Mouse (Mus musculus): ENCODE results near the gene Palld. TPM values are rescaled to one million over a fixed set of nuclear protein-coding genes. Genes with fewer than 3 reads are reported as not detected.
A peak's percentile ranks its signal among the peaks of the same experiment; 100 is the strongest.

Gene Palld
- polyA plus RNA-seq, 1 experiment, result 26.5 TPM

- no peak for DNase-seq (ENCODE audit: low read depth, low spot score)
- 22% methylated on average over 6 of the region's 6 CpGs for WGBS
Measured at GRCm38 (mm10) chr8:61651955-61652354, 250.5 kb downstream of the Palld start.

GRCm38 (mm10) chr8:61646195-61646835 is 256.2 kb downstream of the Palld start:
- no peak for DNase-seq (ENCODE audit: low read depth, low spot score)
- 76% methylated on average over 8 of the region's 8 CpGs for WGBS

GRCm38 (mm10) chr8:61645642-61646041 is 256.8 kb downstream of the Palld start:
- WGBS, result 72% methylated on average over 6 of the region's 6 CpGs

GRCm38 (mm10) chr8:61643215-61643614 is 259.3 kb downstream of the Palld start:
- no peak for DNase-seq (ENCODE audit: low read depth, low spot score)
- 54% methylated on average over 3 of the region's 3 CpGs for WGBS

More at GRCm38 (mm10) chr8:61645642-61646041, 256.8 kb downstream of the Palld start:
- no peak for DNase-seq (ENCODE audit: low read depth, low spot score)

DNA sequence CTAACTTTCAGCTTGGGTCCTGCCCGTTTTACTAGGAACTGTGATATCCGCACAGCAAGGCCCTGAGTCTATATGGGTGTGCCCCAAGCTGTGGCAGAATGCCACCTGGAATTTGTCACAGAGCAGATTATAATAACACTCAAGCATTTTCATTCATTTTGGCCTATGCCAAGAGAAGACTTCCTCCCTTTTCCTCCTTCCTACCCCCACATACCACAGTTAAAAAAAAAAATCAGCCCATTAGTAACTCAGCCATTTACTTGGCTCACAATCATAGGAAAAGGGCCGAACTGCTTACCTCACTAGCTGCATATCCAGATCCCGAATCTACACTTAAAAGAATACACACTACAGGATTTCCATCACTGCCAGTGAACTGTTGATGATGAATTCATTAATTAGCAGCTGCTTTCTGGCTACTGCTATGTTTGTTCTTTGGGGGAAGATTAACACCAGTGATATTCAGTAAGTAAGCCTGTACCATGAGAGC is 260.1 kb downstream of the Palld start:
- DNase-seq (ENCODE audit: low read depth, low spot score), result peak; percentile 63

DNA sequence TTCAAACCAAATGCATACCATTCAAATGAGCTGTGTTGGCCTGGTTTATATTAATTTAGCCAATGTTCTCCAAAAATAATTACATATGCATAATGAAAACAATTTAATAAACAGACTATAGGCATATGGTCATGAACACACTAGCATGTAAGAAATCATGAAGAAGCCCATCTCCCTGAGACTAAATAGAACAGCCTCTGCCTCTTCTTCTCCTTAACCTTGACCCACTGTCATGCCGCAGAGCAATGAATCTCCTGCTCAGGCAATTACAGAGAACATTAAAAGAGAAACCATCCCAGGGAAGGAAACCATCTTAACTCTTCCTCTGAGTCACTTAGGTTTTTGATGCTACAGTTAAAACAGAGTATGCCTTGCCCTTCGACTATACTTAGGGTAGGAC is 262.9 kb downstream of the Palld start:
- no peak for DNase-seq (ENCODE audit: low read depth, low spot score)
- 84% methylated on average over 2 of the region's 2 CpGs for whole genome bisulfite sequencing

More for the DNA sequence above, 260.1 kb downstream of the Palld start:
- WGBS, result 17% methylated on average over 4 of the region's 4 CpGs

DNA sequence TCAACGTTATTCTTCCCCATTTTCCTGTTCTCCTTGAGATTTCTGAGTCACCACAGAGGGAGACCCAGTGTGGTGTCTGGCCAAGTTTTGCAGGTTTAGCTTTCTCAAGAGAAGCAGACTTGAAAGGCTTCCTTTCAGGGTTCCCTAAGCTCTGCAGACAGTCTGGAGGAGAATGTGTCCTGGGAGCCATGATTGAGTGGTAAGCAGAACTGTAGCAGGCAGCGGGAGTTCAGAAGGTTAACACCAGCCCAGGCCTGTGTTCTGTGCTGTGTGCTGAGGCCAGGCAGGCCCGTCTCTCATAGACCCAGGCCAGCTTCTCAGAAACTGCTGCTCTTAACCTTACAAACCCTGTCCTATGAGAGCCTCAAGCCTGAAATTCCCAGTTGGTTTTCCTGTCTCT is 263.5 kb downstream of the Palld start:
- no peak for DNase-seq (ENCODE audit: low read depth, low spot score)
- 75% methylated on average over 3 of the region's 3 CpGs for WGBS

DNA sequence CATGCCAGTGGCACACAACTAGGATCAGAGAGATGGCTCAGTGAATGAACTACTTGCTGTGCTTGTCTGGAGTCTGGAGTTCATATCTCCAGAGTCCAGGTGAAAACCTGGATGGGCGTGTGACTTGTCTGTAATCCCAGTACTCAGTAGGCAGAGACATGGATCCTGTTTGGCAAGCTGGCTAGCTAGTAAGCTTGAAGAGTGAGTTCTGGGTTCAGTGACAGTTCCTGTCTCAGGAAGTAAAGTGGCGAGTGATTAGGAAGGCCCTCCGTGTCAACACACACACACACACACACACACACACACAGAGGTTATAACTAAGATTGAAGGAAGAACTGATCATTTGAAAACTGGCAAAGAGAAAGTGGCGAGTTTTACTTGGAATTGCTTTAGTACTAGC is 264.8 kb downstream of the Palld start:
- no peak for DNase-seq (ENCODE audit: low read depth, low spot score)
- WGBS, result 59% methylated on average over 4 of the region's 4 CpGs

DNA sequence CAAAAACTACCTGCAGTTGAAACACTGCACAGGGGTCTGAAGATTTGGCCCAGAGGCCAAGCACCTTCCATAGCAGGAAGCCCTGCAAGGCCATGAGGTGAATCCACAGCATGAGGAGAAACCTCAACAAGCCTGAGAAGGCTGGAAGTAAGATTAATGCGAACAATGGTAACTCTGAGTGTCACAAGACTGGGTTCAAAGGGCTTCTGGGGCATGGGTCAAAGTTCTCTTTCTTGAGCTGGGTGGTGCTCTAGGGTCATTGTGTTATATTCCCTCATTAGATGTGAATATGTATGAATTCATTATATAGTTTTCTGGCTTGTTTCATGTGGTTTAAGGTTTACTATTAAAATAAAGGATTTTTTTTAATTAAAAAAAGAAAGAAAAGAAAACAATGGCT is 267.7 kb downstream of the Palld start:
- no peak for DNase-seq (ENCODE audit: low read depth, low spot score)
- 44% methylated on average over 1 of the region's 1 CpGs for WGBS

- 56% methylated on average over 2 of the region's 2 CpGs for WGBS
- no peak for DNase-seq (ENCODE audit: low read depth, low spot score)
Measured at GRCm38 (mm10) chr8:61632331-61632730, 270.2 kb downstream of the Palld start.

- WGBS, result 97% methylated on average over 1 of the region's 1 CpGs
- DNase-seq (ENCODE audit: low read depth, low spot score), result no peak
Measured at GRCm38 (mm10) chr8:61629631-61629968, 272.9 kb downstream of the Palld start.

DNA sequence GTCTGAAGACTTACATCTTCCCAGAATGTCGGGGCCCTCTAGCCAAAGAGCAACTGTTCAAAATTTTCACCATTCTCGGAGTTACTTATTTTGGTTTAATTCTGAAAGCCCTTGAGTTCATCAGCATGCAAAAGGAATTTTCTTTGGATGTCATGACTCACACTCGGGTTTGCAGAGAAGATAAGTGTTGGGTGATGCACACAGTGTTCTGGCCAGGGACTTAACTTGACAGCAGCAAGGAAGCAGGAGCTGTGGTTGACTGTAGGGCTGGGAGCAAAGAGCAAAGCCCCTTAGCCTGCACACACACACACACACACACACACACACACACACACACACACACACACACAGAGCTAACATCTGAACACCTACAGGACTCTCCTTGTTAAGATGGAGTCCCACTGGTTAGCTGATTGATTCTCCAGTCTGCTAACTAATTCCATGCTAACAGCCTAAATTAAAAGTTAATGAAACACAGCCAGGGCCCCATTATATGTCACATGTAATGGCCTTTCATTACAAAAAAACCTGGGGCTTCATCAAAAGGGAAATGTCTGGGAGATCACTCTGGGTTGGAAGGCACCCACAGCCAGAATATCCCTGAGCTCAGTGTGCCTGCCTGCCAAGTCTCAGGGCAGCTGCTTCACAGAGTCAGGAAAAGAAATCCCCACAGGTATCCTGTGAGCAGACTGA is 273.4 kb downstream of the Palld start:
- WGBS, result 79% methylated on average over 3 of the region's 3 CpGs
- DNase-seq (ENCODE audit: low read depth, low spot score), result no peak

- 91% methylated on average over 8 of the region's 8 CpGs for WGBS
- no peak for DNase-seq (ENCODE audit: low read depth, low spot score)
Measured at GRCm38 (mm10) chr8:61626246-61626952, 276.1 kb downstream of the Palld start.

DNA sequence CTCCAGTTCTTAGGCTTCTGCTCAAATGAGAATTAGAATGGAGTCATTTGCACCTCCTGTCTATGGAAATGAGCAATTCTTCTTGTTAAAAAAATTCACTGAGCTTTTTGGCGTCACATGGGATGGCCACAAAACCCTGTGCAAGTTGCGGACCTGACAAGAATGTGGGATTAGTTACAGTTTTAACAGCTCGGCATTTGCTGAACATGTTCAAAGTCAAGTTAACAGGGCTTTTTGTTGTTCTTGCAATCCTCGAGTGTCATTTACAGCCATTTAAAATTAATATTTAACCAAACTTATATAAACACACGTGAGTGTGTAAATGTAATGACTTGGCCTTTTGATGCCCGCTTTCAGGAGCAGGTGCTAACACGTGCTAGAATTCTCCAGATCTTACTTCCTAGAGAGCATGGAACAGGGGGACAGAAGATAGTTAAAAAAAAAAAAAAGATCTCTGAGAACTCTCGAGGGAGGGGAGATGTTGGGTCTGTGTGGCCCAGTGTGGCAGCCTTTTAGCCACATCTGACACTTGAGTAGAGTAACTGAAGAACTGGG is 276.8 kb downstream of the Palld start:
- WGBS, result 37% methylated on average over 8 of the region's 8 CpGs
- DNase-seq (ENCODE audit: low read depth, low spot score), result no peak

- 85% methylated on average over 12 of the region's 12 CpGs for WGBS
- DNase-seq (ENCODE audit: low read depth, low spot score), result no peak
Measured at GRCm38 (mm10) chr8:61623485-61624417, 278.7 kb downstream of the Palld start.

GRCm38 (mm10) chr8:61621300-61621699 is 281.2 kb downstream of the Palld start:
- 78% methylated on average over 3 of the region's 3 CpGs for WGBS
- no peak for DNase-seq (ENCODE audit: low read depth, low spot score)

GRCm38 (mm10) chr8:61617651-61618050 is 284.8 kb downstream of the Palld start:
- no peak for DNase-seq (ENCODE audit: low read depth, low spot score)
- WGBS, result 38% methylated on average over 2 of the region's 2 CpGs

DNA sequence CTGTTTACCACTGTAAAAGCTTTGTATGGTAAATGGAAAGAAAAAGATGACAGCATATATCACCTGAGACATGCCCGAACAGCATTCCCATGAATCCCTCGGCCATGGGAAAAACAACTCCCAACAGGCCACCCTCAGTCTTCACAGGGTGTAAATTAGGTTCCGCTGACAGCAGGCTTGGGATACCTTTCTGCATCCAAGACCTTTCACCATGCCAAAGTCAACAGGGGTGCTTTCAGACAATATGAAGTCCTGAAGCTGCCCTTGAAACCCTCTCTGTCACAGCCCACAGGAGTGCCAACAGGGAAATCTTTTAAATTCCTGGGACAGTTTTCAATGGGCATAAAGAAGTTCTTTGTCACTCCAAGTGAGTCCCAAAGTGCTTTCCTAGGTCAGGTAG is 285.4 kb downstream of the Palld start:
- WGBS, result 92% methylated on average over 3 of the region's 3 CpGs

More for the DNA sequence above, 285.4 kb downstream of the Palld start:
- no peak for DNase-seq (ENCODE audit: low read depth, low spot score)
